Mouse (Mus musculus) erythroid progenitor cell, adult 5-6 weeks (primary cell): ENCODE data around the gene Rpgr. TPM values are rescaled to one million over a fixed set of nuclear protein-coding genes. Genes with fewer than 3 reads are reported as not detected.

Experiments used
- ATAC-seq: replicated peaks from 2 replicates; pipeline ENCODE4 v1.8.0; 2016; ENCODE audit warnings: moderate number of reproducible peaks, mild to moderate bottlenecking, moderate TSS enrichment, inconsistent platforms; ENCODE audit not compliant: poor library complexity, low FRiP score, severe bottlenecking
- total RNA-seq, 2 experiments: library from RNA; stranded (forward) in 1 of 2; stranded (reverse) in 1 of 2; fragments of 150-400 nt in 1 of 2; fragments of 186-747, 209-891 nt in 1 of 2; gene quantifications; 2 replicates each; pipeline versions ENCODE4 v1.2.3 to v1.2.4; 2015 to 2017; ENCODE audit warnings: low replicate concordance in 2 of 2

Rpgr gene
- total RNA-seq, 2 experiments from 2014 or later = 1.3 to 2.7 TPM

DNA sequence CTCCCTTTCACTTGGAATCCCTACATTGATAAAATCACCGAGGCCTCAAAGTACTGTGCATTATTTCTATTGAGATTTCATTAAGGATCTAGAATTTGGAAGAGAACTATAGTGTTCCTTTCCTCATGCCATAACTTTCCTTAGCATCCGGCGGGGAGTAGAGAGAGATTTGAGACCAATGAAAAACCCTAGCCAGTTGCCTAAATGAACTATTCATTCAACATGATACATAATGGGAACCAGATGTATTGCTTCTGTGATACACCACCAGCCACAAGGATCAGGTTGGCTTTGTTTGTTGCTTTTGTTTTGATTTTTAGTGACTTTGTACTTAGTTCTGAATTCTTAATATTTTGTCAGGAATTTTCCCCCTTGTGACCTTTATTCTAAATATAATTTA, 136.3 kb downstream of the Rpgr start:
- ATAC-seq = no peak

DNA sequence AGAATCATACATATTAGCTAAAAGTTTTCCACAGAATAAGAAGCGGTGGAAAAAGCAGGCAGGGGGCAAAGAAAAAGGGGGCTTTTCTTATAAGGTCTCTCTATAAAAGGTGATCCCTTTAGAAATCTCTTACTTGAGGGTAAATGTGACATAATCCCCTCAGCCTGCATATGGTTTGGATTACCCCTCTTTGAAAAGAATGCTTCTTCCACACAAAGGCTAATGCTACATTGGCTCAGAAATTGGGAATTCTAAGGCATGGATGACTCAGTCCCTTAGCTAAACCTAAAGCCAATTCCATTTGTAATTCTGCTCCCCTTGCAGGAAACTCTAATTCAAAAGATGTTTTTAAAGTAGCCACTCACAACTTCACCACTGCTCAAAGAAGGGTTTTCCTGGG, 136.7 kb downstream of the Rpgr start:
- ATAC-seq = no peak

- no peak for ATAC-seq
Measured at GRCm38 (mm10) chrX:10073966-10074365, 142.8 kb downstream of the Rpgr start.

DNA sequence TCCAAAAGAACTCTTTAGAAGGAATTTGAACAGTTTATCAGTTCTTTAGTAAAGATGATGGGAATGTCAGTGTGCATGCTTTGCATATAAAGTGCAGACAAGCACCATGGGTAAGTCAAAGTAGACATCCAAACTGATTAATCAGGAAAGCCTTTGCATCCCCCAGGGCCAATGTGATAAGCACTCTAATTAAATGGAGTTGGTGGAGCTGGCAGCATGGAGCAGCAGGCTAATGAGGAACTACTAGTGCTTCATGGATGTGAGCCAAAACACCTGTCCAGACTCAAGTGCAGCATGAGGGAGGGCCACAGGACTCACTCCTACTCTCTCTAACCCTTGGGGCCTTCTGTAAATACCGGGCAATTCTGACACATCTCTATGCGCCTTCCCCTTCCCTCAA, 145.2 kb downstream of the Rpgr start:
- no peak for ATAC-seq

- no peak for ATAC-seq
Measured at GRCm38 (mm10) chrX:10070689-10071088, 146.0 kb downstream of the Rpgr start.

GRCm38 (mm10) chrX:10069405-10069804, 147.3 kb downstream of the Rpgr start:
- no peak for ATAC-seq

GRCm38 (mm10) chrX:10063781-10064180, 152.9 kb downstream of the Rpgr start:
- ATAC-seq = no peak

- no peak for ATAC-seq
Measured at GRCm38 (mm10) chrX:10063361-10063760, 153.4 kb downstream of the Rpgr start.

DNA sequence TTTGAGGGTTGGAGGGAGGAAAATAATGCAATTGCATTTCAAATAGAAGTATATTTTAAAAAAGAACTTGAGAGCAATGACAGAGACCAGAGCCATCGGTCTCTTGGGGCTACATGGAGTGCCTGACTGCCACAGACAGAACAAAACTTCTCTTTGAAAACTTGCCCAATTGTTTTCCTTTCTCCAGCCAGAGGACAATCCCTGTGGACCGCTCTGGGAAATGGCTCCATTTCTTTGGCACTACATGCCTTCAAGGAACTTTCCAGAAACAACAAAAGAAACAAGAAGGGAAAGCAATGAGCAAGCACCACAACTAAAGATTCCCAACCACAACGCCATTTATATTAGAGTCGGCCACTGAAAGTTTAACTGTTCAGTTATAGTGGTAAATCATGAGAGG, 154.5 kb downstream of the Rpgr start:
- no peak for ATAC-seq

GRCm38 (mm10) chrX:10034666-10035065, 182.1 kb downstream of the Rpgr start:
- no peak for ATAC-seq

Other genes starting within 250 kb of the Rpgr start
- not detected in 2 replicates for gene Srpx, start 99.2 kb downstream of the Rpgr start, total RNA-seq (2015; ENCODE audit: low replicate concordance)
- not detected in 2 replicates for gene Srpx, start 99.2 kb downstream of the Rpgr start, total RNA-seq (2017; ENCODE audit: low replicate concordance)
- not detected in 2 replicates for gene Otc, start 35.4 kb upstream of the Rpgr start, total RNA-seq (2015; ENCODE audit: low replicate concordance)
- gene Otc, start 35.4 kb upstream of the Rpgr start, total RNA-seq (2017; ENCODE audit: low replicate concordance) = not detected in 2 replicates